Mouse (Mus musculus): ENCODE measurements at regions not wholly inside any gene's neighbourhood (a gene's known extent, or its start where the extent isn't known, plus 50 kb on each side); places are given as distances from the start of the nearest gene placed in this dataset.
"Not testable (repeated sequence)": the region's sequence is repeated elsewhere in the genome, so short reads cannot be mapped to it uniquely, and the experiment has no call there.

- DNase-seq (ENCODE audit: low spot score in 2 of 2) = peak; percentile 26 to 54
Observed at GRCm38 (mm10) chr12:51294971-51295477, 52.8 kb upstream of the G2e3 start.

- DNase-seq (ENCODE audit: low spot score in 2 of 2) = no peak
Observed at GRCm38 (mm10) chr12:51278358-51278757, 69.5 kb upstream of the G2e3 start.

GRCm38 (mm10) chr12:51275818-51276538 is 71.9 kb upstream of the G2e3 start:
- peak; percentile 55 for DNase-seq (ENCODE audit: low spot score in 2 of 2)

- no peak for DNase-seq (ENCODE audit: low spot score in 2 of 2)
Observed at GRCm38 (mm10) chr12:51273486-51273885, 74.4 kb upstream of the G2e3 start.

- DNase-seq (ENCODE audit: low spot score in 2 of 2) = peak; percentile 29 to 50
Observed at GRCm38 (mm10) chr12:51242839-51243238, 105.0 kb upstream of the G2e3 start.

- DNase-seq (ENCODE audit: low spot score in 2 of 2) = peak; percentile 52 to 56
Observed at GRCm38 (mm10) chr12:51241131-51241781, 106.6 kb upstream of the G2e3 start.

GRCm38 (mm10) chr12:51211691-51212090 is 136.2 kb upstream of the G2e3 start:
- DNase-seq (ENCODE audit: low spot score in 2 of 2) = no peak

GRCm38 (mm10) chr12:51196289-51196688 is 151.6 kb upstream of the G2e3 start:
- no peak for DNase-seq (ENCODE audit: low spot score in 2 of 2)

GRCm38 (mm10) chr12:51195136-51195535 is 152.7 kb upstream of the G2e3 start:
- DNase-seq (ENCODE audit: low spot score in 2 of 2) = no peak

- no peak for DNase-seq (ENCODE audit: low spot score in 2 of 2)
Observed at GRCm38 (mm10) chr12:51190754-51191153, 157.1 kb upstream of the G2e3 start.

- no peak for DNase-seq (ENCODE audit: low spot score in 2 of 2)
Observed at GRCm38 (mm10) chr12:51190186-51190585, 157.7 kb upstream of the G2e3 start.

- DNase-seq (ENCODE audit: low spot score in 2 of 2) = peak; percentile 74 to 84
Observed at GRCm38 (mm10) chr12:51188229-51188628, 159.6 kb upstream of the G2e3 start.

GRCm38 (mm10) chr12:51187726-51188125 is 160.1 kb upstream of the G2e3 start:
- DNase-seq (ENCODE audit: low spot score in 2 of 2) = no peak

GRCm38 (mm10) chr12:51185751-51186150 is 162.1 kb upstream of the G2e3 start:
- DNase-seq (ENCODE audit: low spot score in 2 of 2) = peak; percentile 39 to 41

- no peak for DNase-seq (ENCODE audit: low spot score in 2 of 2)
Observed at GRCm38 (mm10) chr12:51174906-51175756, 172.7 kb upstream of the G2e3 start.

GRCm38 (mm10) chr12:51165186-51165585 is 182.7 kb upstream of the G2e3 start:
- DNase-seq (ENCODE audit: low spot score in 2 of 2) = no peak

- DNase-seq (ENCODE audit: low spot score in 2 of 2) = no peak
Observed at GRCm38 (mm10) chr12:51160995-51161394, 186.9 kb upstream of the G2e3 start.

GRCm38 (mm10) chr12:51160122-51160521 is 187.7 kb upstream of the G2e3 start:
- no peak for DNase-seq (ENCODE audit: low spot score in 2 of 2)

- peak; percentile 35 to 36 for DNase-seq (ENCODE audit: low spot score in 2 of 2)
Observed at GRCm38 (mm10) chr12:51147963-51148362, 199.9 kb upstream of the G2e3 start.

GRCm38 (mm10) chr12:51143840-51144239 is 204.0 kb upstream of the G2e3 start:
- DNase-seq (ENCODE audit: low spot score in 2 of 2) = no peak

- DNase-seq (ENCODE audit: low spot score in 2 of 2) = peak; percentile 35 to 55
Observed at GRCm38 (mm10) chr12:51143196-51143595, 204.7 kb upstream of the G2e3 start.

- not testable (repeated sequence) for DNase-seq (ENCODE audit: low spot score in 2 of 2)
Observed at GRCm38 (mm10) chr12:51133676-51134075, 214.2 kb upstream of the G2e3 start.
